Mouse (Mus musculus) heart, adult 2 months (tissue): ENCODE data around the gene Slc5a8. TPM values are rescaled to one million over a fixed set of nuclear protein-coding genes. Genes with fewer than 3 reads are reported as not detected.

Experiments used
- DNase-seq, 2 experiments: peaks; one replicate each; pipeline ENCODE4 v3.0.0; 2021
- H3K27ac ChIP-seq: fragments of 200-600 bp; 2 replicates; pipeline ENCODE4 v1.8.1; 2022
- H3K27me3 ChIP-seq: fragments of 200-500 bp; 2 replicates; pipeline ENCODE4 v1.6.1; 2012; ENCODE audit warnings: mild to moderate bottlenecking, low read length, inconsistent platforms, mixed read lengths; ENCODE audit not compliant: control insufficient read depth, insufficient read depth
- H3K36me3 ChIP-seq: fragments of 200-500 bp; 2 replicates; pipeline ENCODE4 v1.6.1; 2012; ENCODE audit warnings: low read length, inconsistent platforms; ENCODE audit not compliant: control insufficient read depth, insufficient read depth
- H3K4me1 ChIP-seq: fragments of 200-500 bp; 2 replicates; pipeline ENCODE4 v1.6.1; 2011; ENCODE audit warnings: low read length; ENCODE audit not compliant: control insufficient read depth, insufficient read depth
- H3K4me3 ChIP-seq: fragments of 200-600 bp; 2 replicates; pipeline ENCODE4 v1.8.1; 2022
- H3K79me2 ChIP-seq: fragments of 200-500 bp; replicated peaks from 2 replicates; pipeline ENCODE4 v1.6.1; 2012; ENCODE audit warnings: mild to moderate bottlenecking, inconsistent platforms, low read length, moderate library complexity, mixed read lengths; ENCODE audit not compliant: control insufficient read depth, insufficient read depth
- H3K9ac ChIP-seq: fragments of 200-500 bp; 2 replicates; pipeline ENCODE4 v1.6.1; 2012; ENCODE audit warnings: low read depth, mild to moderate bottlenecking, control low read depth, inconsistent platforms, low read length, mixed read lengths
- CTCF ChIP-seq: fragments of 200-600 bp; IDR thresholded peaks from 2 replicates; pipeline ENCODE4 v1.8.1; 2022; ENCODE audit warnings: antibody characterized with exemption, mild to moderate bottlenecking, moderate library complexity
- EP300 ChIP-seq: fragments of 200-500 bp; IDR thresholded peaks from 2 replicates; pipeline ENCODE4 v1.6.1; 2011; ENCODE audit warnings: low read depth, low read length, control low read depth; ENCODE audit not compliant: insufficient read depth
- POLR2A ChIP-seq: fragments of 200-500 bp; IDR thresholded peaks from 2 replicates; pipeline ENCODE4 v1.6.1; 2011; ENCODE audit warnings: mild to moderate bottlenecking, low read depth, low read length, control low read depth; ENCODE audit not compliant: insufficient read depth
- WGBS: fragments of 180-500 bp; shearing (Covaris S2); methylation state at CpG from one replicate; pipeline ENCODE4 v1.1.7; 2018; 5-methylcytosine and 5-hydroxymethylcytosine counted together
- intact Hi-C: fragments of 180-260 bp; cut with DNase I; formaldehyde crosslinking; loops from one replicate; pipeline ENCODE4 v1.15.1; 2025
- polyA plus RNA-seq: library from polyadenylated mRNA; depleted of rRNA; stranded (reverse); fragments of >200 nt; gene quantifications from 2 replicates; pipeline ENCODE4 v1.2.3, GENCODE M21; 2012
- total RNA-seq, 2 experiments: library from RNA; stranded (reverse); gene quantifications; 2 replicates each; pipeline ENCODE4 v1.2.3; 2021

The Slc5a8 gene
- total and polyA plus RNA-seq, 3 experiments = 0.23 TPM; not detected in 2

- intact Hi-C loops = no loop called here
- no peak for TF ChIP-seq CTCF
- no peak for TF ChIP-seq EP300
- TF ChIP-seq POLR2A = no peak
- no peaks in the 10 kb centered on the region for H3K79me2 ChIP-seq
- no peaks in the 10 kb centered on the region for H3K4me1 ChIP-seq
- WGBS = 4% methylated on average over 32 of the region's 32 CpGs
- H3K27ac ChIP-seq = no peak overlapping the region
- no peak for DNase-seq
- no peak overlapping the region for H3K9ac ChIP-seq
- no peaks in the 10 kb centered on the region for H3K36me3 ChIP-seq
- H3K27me3 ChIP-seq = peaks cover 7% of the 10 kb centered on the region
- H3K4me3 ChIP-seq = no peak overlapping the region
Measured at GRCm38 (mm10) chr10:88886114-88886513, 322 bp downstream of the Slc5a8 start.

GRCm38 (mm10) chr10:88888376-88888775 is 2.6 kb downstream of the Slc5a8 start:
- H3K4me1 ChIP-seq = no peaks in the 10 kb centered on the region
- H3K9ac ChIP-seq = no peak overlapping the region
- TF ChIP-seq CTCF = no peak
- no peak for TF ChIP-seq EP300
- TF ChIP-seq POLR2A = no peak
- no peaks in the 10 kb centered on the region for H3K36me3 ChIP-seq
- H3K27me3 ChIP-seq = peaks cover 7% of the 10 kb centered on the region
- H3K27ac ChIP-seq = no peak overlapping the region
- no peak for DNase-seq
- 55% methylated on average over 2 of the region's 2 CpGs for WGBS
- no peak overlapping the region for H3K4me3 ChIP-seq
- intact Hi-C loops = no loop called here
- no peaks in the 10 kb centered on the region for H3K79me2 ChIP-seq

GRCm38 (mm10) chr10:88891410-88891809 is 5.6 kb downstream of the Slc5a8 start:
- DNase-seq = no peak
- no peak for TF ChIP-seq EP300
- TF ChIP-seq POLR2A = no peak
- no peak for TF ChIP-seq CTCF
- 68% methylated on average over 7 of the region's 7 CpGs for WGBS
- Histone ChIP-seq H3K79me2 (no peaks in the 10 kb centered on the region), H3K27ac (no peak overlapping the region), H3K27me3 (peaks cover under 1% of the 10 kb centered on the region; the same call in 1 of the 2 replicates), H3K9ac (no peak overlapping the region), H3K36me3 (no peaks in the 10 kb centered on the region), H3K4me1 (no peaks in the 10 kb centered on the region), H3K4me3 (no peak overlapping the region)
- intact Hi-C loops = no loop called here

- H3K79me2 ChIP-seq = no peaks in the 10 kb centered on the region
- no peaks in the 10 kb centered on the region for H3K4me1 ChIP-seq
- intact Hi-C loops = no loop called here
- H3K27me3 ChIP-seq = no peaks in the 10 kb centered on the region
- no peak for DNase-seq
- H3K27ac ChIP-seq = no peak overlapping the region
- H3K4me3 ChIP-seq = no peak overlapping the region
- no peak for TF ChIP-seq EP300
- no peak for TF ChIP-seq CTCF
- no peak for TF ChIP-seq POLR2A
- H3K9ac ChIP-seq = no peak overlapping the region
- WGBS = 66% methylated on average over 8 of the region's 8 CpGs
- H3K36me3 ChIP-seq = no peaks in the 10 kb centered on the region
Measured at GRCm38 (mm10) chr10:88892560-88893087, 6.8 kb downstream of the Slc5a8 start.

GRCm38 (mm10) chr10:88897032-88897431 is 11.2 kb downstream of the Slc5a8 start:
- Histone ChIP-seq H3K4me1 (no peaks in the 10 kb centered on the region), H3K4me3 (no peak overlapping the region), H3K27ac (no peak overlapping the region), H3K9ac (no peak overlapping the region), H3K36me3 (no peaks in the 10 kb centered on the region), H3K27me3 (no peaks in the 10 kb centered on the region), H3K79me2 (no peaks in the 10 kb centered on the region)
- no peak for TF ChIP-seq CTCF
- no peak for TF ChIP-seq POLR2A
- no peak for TF ChIP-seq EP300
- 74% methylated on average over 6 of the region's 6 CpGs for WGBS
- DNase-seq = no peak
- intact Hi-C loops = no loop called here

- TF ChIP-seq EP300 = no peak
- TF ChIP-seq CTCF = no peak
- no peak for TF ChIP-seq POLR2A
- no peaks in the 10 kb centered on the region for H3K79me2 ChIP-seq
- intact Hi-C loops = no loop called here
Measured at GRCm38 (mm10) chr10:88949649-88950296, 64.0 kb downstream of the Slc5a8 start.

More at GRCm38 (mm10) chr10:88949649-88950296, 64.0 kb downstream of the Slc5a8 start:
- Histone ChIP-seq H3K27ac (no peak overlapping the region), H3K36me3 (no peaks in the 10 kb centered on the region), H3K27me3 (no peaks in the 10 kb centered on the region), H3K4me1 (no peaks in the 10 kb centered on the region), H3K9ac (no peak overlapping the region), H3K4me3 (no peak overlapping the region)
- 84% methylated on average over 12 of the region's 12 CpGs for WGBS
- DNase-seq = no peak
